Mouse (Mus musculus) CH12.LX (cell line): ENCODE results near the gene Uap1. TPM values are rescaled to one million over a fixed set of nuclear protein-coding genes. Genes with fewer than 3 reads are reported as not detected.

Source experiments
- DNase-seq: peaks from one replicate; pipeline ENCODE4 v3.0.0-alpha.2; 2013; ENCODE audit errors: extremely low read depth
- H3K27ac ChIP-seq: 2 replicates; pipeline ENCODE4 v1.5.1; 2012; ENCODE audit warnings: low read depth, mild to moderate bottlenecking, control low read depth, moderate library complexity; ENCODE audit not compliant: insufficient read depth
- H3K27me3 ChIP-seq: replicated peaks from 2 replicates; pipeline ENCODE3; 2012; ENCODE audit warnings: inconsistent platforms
- H3K36me3 ChIP-seq, 2 experiments: replicated peaks in 1 of 2; 2 replicates each; pipeline versions ENCODE3 to v1.6.1; 2012; ENCODE audit warnings: inconsistent platforms in 1 of 2, low read length in 1 of 2, mild to moderate bottlenecking in 1 of 2, mixed read lengths in 1 of 2, moderate library complexity in 1 of 2; ENCODE audit not compliant: control insufficient read depth in 1 of 2, insufficient read depth in 1 of 2
- H3K4me1 ChIP-seq, 2 experiments: 2 replicates each; pipeline ENCODE4 v1.6.1; 2012; ENCODE audit warnings: inconsistent platforms in 1 of 2, moderate library complexity in 1 of 2; ENCODE audit not compliant: insufficient read depth in 2 of 2, control insufficient read depth in 1 of 2
- H3K4me2 ChIP-seq: 2 replicates; pipeline ENCODE4 v1.6.1; 2012; ENCODE audit warnings: low read depth, mild to moderate bottlenecking, control low read depth; ENCODE audit not compliant: poor library complexity, insufficient read depth, severe bottlenecking
- H3K4me3 ChIP-seq, 3 experiments: fragments of 150-350 bp in 1 of 3; sonication (generic) in 1 of 3; replicated peaks in 1 of 3; 2 replicates each; pipeline versions ENCODE3 to v1.5.1; 2011 to 2012; ENCODE audit warnings: low read depth in 2 of 3, low read length in 2 of 3, mild to moderate bottlenecking in 2 of 3, moderate library complexity in 2 of 3, control low read depth in 1 of 3, improper control_type of control experiment in 1 of 3, inconsistent platforms in 1 of 3, mixed read lengths in 1 of 3; ENCODE audit not compliant: poor library complexity in 1 of 3
- H3K79me2 ChIP-seq: replicated peaks from 2 replicates; pipeline ENCODE4 v1.6.1; 2012; ENCODE audit warnings: mild to moderate bottlenecking, moderate library complexity; ENCODE audit not compliant: control insufficient read depth, poor library complexity, insufficient read depth, severe bottlenecking; ENCODE audit errors: extremely low read depth
- H3K9ac ChIP-seq: 2 replicates; pipeline ENCODE4 v1.6.1; 2012; ENCODE audit warnings: low read depth, mild to moderate bottlenecking, control low read depth, moderate library complexity; ENCODE audit not compliant: insufficient read depth
- H3K9me3 ChIP-seq: replicated peaks from 2 replicates; pipeline ENCODE3; 2012; ENCODE audit warnings: low read length, inconsistent platforms, mixed read lengths
- BHLHE40 ChIP-seq: IDR thresholded peaks from 2 replicates; pipeline ENCODE4 v1.6.1; 2011; ENCODE audit warnings: mild to moderate bottlenecking, low read depth, low read length, improper control_type of control experiment
- E2F4 ChIP-seq: IDR thresholded peaks from 2 replicates; pipeline ENCODE4 v1.6.1; 2011; ENCODE audit warnings: low read depth, low read length, improper control_type of control experiment; ENCODE audit not compliant: insufficient replicate concordance
- EP300 ChIP-seq: IDR thresholded peaks from 2 replicates; pipeline ENCODE4 v1.6.1; 2011; ENCODE audit warnings: low read length, improper control_type of control experiment
- ETS1 ChIP-seq: conservative IDR thresholded peaks from 2 replicates; pipeline ENCODE4 v1.6.1; 2012; ENCODE audit warnings: low read depth, mild to moderate bottlenecking, inconsistent platforms, low read length, improper control_type of control experiment, moderate library complexity
- GABPA ChIP-seq: IDR thresholded peaks from 2 replicates; pipeline ENCODE4 v1.6.1; 2012; ENCODE audit warnings: low read depth, low read length, improper control_type of control experiment, inconsistent platforms; ENCODE audit not compliant: insufficient replicate concordance
- HCFC1 ChIP-seq: IDR thresholded peaks from 2 replicates; pipeline ENCODE4 v1.6.1; 2012; ENCODE audit warnings: low read depth, mild to moderate bottlenecking, inconsistent platforms, low read length, improper control_type of control experiment
- IRF4 ChIP-seq: IDR thresholded peaks from 2 replicates; pipeline ENCODE4 v1.6.1; 2014; ENCODE audit warnings: low read depth, mild to moderate bottlenecking, inconsistent platforms, low read length, improper control_type of control experiment
- KAT2A ChIP-seq: IDR thresholded peaks from 2 replicates; pipeline ENCODE4 v1.6.1; 2012; ENCODE audit warnings: low read length, improper control_type of control experiment, inconsistent platforms; ENCODE audit not compliant: insufficient replicate concordance
- MEF2A ChIP-seq: IDR thresholded peaks from 2 replicates; pipeline ENCODE4 v1.6.1; 2014; ENCODE audit warnings: low read depth, mild to moderate bottlenecking, inconsistent platforms, low read length, improper control_type of control experiment, borderline replicate concordance
- MXI1 ChIP-seq: IDR thresholded peaks from 2 replicates; pipeline ENCODE4 v1.6.1; 2011; ENCODE audit warnings: mild to moderate bottlenecking, low read depth, low read length, improper control_type of control experiment
- POLR2A ChIP-seq: IDR thresholded peaks from 2 replicates; pipeline ENCODE4 v1.6.1; 2011; ENCODE audit warnings: low read depth, mild to moderate bottlenecking, improper control_type of control experiment, low read length
- RAD21 ChIP-seq: IDR thresholded peaks from 2 replicates; pipeline ENCODE4 v1.6.1; 2011; ENCODE audit warnings: low read depth, mild to moderate bottlenecking, low read length, improper control_type of control experiment, moderate library complexity
- RCOR1 ChIP-seq: conservative IDR thresholded peaks from 2 replicates; pipeline ENCODE4 v1.6.1; 2012; ENCODE audit warnings: low read depth, mild to moderate bottlenecking, inconsistent platforms, low read length, improper control_type of control experiment
- SIN3A ChIP-seq: IDR thresholded peaks from 2 replicates; pipeline ENCODE4 v1.6.1; 2012; ENCODE audit warnings: low read length, improper control_type of control experiment, inconsistent platforms
- UBTF ChIP-seq: IDR thresholded peaks from 2 replicates; pipeline ENCODE4 v1.6.1; 2012; ENCODE audit warnings: low read depth, mild to moderate bottlenecking, inconsistent platforms, low read length, improper control_type of control experiment, moderate library complexity
- USF1 ChIP-seq: IDR thresholded peaks from 2 replicates; pipeline ENCODE4 v1.6.1; 2014; ENCODE audit warnings: low read depth, mild to moderate bottlenecking, inconsistent platforms, low read length, improper control_type of control experiment
- USF2 ChIP-seq: conservative IDR thresholded peaks from 2 replicates; pipeline ENCODE4 v1.6.1; 2011; ENCODE audit warnings: low read depth, low read length, improper control_type of control experiment
- dilution Hi-C: fragments of 300-500 bp; cut with MboI; formaldehyde crosslinking; loops from 2 replicates; pipeline ENCODE4 v1.14.3; 2020; ENCODE audit warnings: low sequenced_read_pairs; ENCODE audit not compliant: extremely low pct_unique_long_range_greater_than_20kb, extremely low pct_ligation_motif_present
- in situ Hi-C: fragments of 300-500 bp; cut with MboI; formaldehyde crosslinking; loops from 3 replicates; pipeline ENCODE4 v1.14.3; 2019; ENCODE audit warnings: low sequenced_read_pairs, low pct_ligation_motif_present, low pct_unique_long_range_greater_than_20kb, mixed read lengths
- polyA plus RNA-seq: library from polyadenylated mRNA; unstranded; fragments of >175 nt; gene quantifications from 2 replicates; pipeline ENCODE4 v1.2.1, GENCODE M21; 2012; ENCODE audit warnings: low read depth; ENCODE audit not compliant: insufficient read length
- total RNA-seq, 2 experiments: library from RNA; depleted of rRNA; stranded (reverse); fragments of 300-350 nt in 1 of 2; fragments of >200 nt in 1 of 2; gene quantifications; 2 replicates each; pipeline ENCODE4 v1.2.3; 2012 to 2014

Uap1 gene
- total and polyA plus RNA-seq, 3 experiments: 32.7 to 46.3 (median 34.1) TPM

DNA sequence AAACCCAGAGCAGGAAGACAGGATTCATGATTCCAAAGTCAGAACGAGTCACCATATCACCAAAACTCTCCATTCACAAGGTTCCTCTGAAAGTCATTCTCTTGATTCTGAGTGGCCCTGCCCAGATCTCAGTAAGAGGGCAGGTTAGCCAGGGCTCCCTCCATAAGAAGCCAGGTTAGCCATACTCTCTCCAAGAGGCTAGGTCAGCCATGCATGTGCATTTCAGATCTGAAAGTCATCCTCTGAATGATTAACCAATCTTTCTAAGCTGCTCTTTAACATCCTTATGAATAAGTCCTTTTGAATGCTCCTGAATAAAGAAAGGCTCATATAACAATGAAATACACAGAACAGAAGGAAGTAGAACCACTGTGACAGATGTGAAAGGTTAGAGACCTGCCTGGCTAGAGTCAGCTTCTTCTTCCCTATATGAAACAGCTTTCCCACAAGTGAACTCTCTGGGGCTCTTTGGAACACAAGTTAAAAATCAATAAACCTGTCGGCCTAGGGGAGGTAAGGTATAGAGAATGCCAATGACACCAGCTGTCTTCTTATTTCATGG, 10.6 kb downstream of the Uap1 start:
- H3K27me3 ChIP-seq: no peaks in the 10 kb centered on the region
- in situ Hi-C loops (loop anchor here (25.0 kb wide), 1 partner anchor 627 kb away; the partner anchor contains the start of gene Nuf2), dilution Hi-C loops (no loop called here)
- peaks cover 7% of the 10 kb centered on the region for H3K79me2 ChIP-seq
- H3K27ac ChIP-seq: no peak overlapping the region
- peaks cover 29 to 73% of the 10 kb centered on the region in 2 experiments for H3K36me3 ChIP-seq
- H3K4me3 ChIP-seq: no peak overlapping the region
- H3K4me1 ChIP-seq: peaks cover 0 to 19% of the 10 kb centered on the region in 2 experiments; a peak in 1 of 4 replicates
- H3K9me3 ChIP-seq: no peaks in the 10 kb centered on the region
- DNase-seq: no peak
- no peak overlapping the region for H3K9ac ChIP-seq
- no peak for TF ChIP-seq RAD21
- no peak for TF ChIP-seq USF2
- TF ChIP-seq GABPA: no peak
- no peak for TF ChIP-seq SIN3A
- no peak for TF ChIP-seq MEF2A
- no peak for TF ChIP-seq RCOR1
- TF ChIP-seq KAT2A: no peak
- no peak for TF ChIP-seq ETS1
- TF ChIP-seq UBTF: no peak
- no peak for TF ChIP-seq MXI1
- no peak for TF ChIP-seq IRF4
- no peak for TF ChIP-seq POLR2A
- TF ChIP-seq EP300: no peak
- TF ChIP-seq USF1: no peak
- no peak overlapping the region for H3K4me2 ChIP-seq

DNA sequence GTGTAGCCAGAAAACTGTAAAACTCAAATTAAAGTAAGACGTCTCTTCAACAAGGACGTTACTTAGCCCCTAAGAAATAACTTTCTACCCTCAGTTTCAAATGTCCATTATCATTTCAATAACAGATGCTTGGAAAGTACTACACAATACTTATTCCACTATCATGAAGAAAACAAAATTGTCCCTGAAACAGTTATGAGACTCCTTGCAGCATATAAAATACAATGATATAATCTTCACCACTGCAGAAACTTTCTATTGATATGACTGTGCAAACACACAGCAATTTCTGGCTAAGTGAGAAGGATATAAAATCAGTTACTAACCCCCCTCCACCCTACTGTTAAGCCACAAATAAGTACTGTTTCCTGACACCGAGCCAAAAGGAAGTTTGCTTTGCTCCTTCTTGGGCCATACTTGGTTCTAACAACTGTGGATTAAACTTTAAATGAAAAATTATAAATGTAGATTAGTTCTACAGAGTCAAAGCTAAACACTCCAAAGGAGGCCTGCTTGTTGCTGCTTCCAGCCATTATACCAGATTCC, 11.3 kb downstream of the Uap1 start:
- no peaks in the 10 kb centered on the region for H3K9me3 ChIP-seq

More for the DNA sequence above, 11.3 kb downstream of the Uap1 start:
- no peaks in the 10 kb centered on the region for H3K27me3 ChIP-seq
- no peak overlapping the region for H3K4me2 ChIP-seq
- no peak for DNase-seq
- in situ Hi-C loops: loop anchor here (25.0 kb wide), 1 partner anchor 626 kb away; the partner anchor contains the start of gene Nuf2
- dilution Hi-C loops: no loop called here
- peaks cover 29 to 80% of the 10 kb centered on the region in 2 experiments for H3K36me3 ChIP-seq
- H3K9ac ChIP-seq: no peak overlapping the region
- no peak overlapping the region for H3K27ac ChIP-seq
- no peak overlapping the region for H3K4me3 ChIP-seq
- peaks cover 0 to 13% of the 10 kb centered on the region in 2 experiments; a peak in 1 of 4 replicates for H3K4me1 ChIP-seq
- no peak for TF ChIP-seq SIN3A
- TF ChIP-seq RCOR1: no peak
- TF ChIP-seq BHLHE40: no peak
- no peak for TF ChIP-seq KAT2A
- no peak for TF ChIP-seq E2F4
- TF ChIP-seq HCFC1: no peak
- H3K79me2 ChIP-seq: peaks cover 6% of the 10 kb centered on the region
